Mouse (Mus musculus) heart, embryonic 11.5 days (tissue): ENCODE measurements at regions not wholly inside any gene's neighbourhood (a gene's known extent, or its start where the extent isn't known, plus 50 kb on each side); places are given as distances from the start of the nearest gene placed in this dataset.

ENCODE experiments used
- ATAC-seq: fragments of 200-750 bp; cut with Nextera tagmentation; replicated peaks from 2 replicates; pipeline ENCODE4 v1.8.0; 2017; ENCODE audit warnings: moderate library complexity; ENCODE audit not compliant: insufficient number of reproducible peaks, low FRiP score, low TSS enrichment
- H3K27ac ChIP-seq: fragments of 300-500 bp; sonication (generic); 2 replicates; pipeline ENCODE4 v1.5.1; 2014; ENCODE audit warnings: mild to moderate bottlenecking, low read depth, low read length
- H3K27me3 ChIP-seq: fragments of 300-500 bp; sonication (generic); 2 replicates; pipeline ENCODE4 v1.6.1; 2014; ENCODE audit warnings: mild to moderate bottlenecking, low read length, mixed read lengths; ENCODE audit not compliant: control insufficient read depth, insufficient read depth
- H3K36me3 ChIP-seq: fragments of 300-500 bp; sonication (generic); 2 replicates; pipeline ENCODE4 v1.6.1; 2014; ENCODE audit warnings: mild to moderate bottlenecking, low read length, moderate library complexity, mixed read lengths; ENCODE audit not compliant: control insufficient read depth, insufficient read depth
- H3K4me1 ChIP-seq: fragments of 300-500 bp; sonication (generic); 2 replicates; pipeline ENCODE4 v1.6.1; 2014; ENCODE audit warnings: low read length; ENCODE audit not compliant: control insufficient read depth, insufficient read depth
- H3K4me2 ChIP-seq: fragments of 300-500 bp; sonication (generic); 2 replicates; pipeline ENCODE4 v1.6.1; 2014; ENCODE audit warnings: mild to moderate bottlenecking, moderate library complexity
- H3K4me3 ChIP-seq: fragments of 300-500 bp; sonication (generic); 2 replicates; pipeline ENCODE4 v1.5.1; 2014; ENCODE audit warnings: low read depth, low read length
- H3K9ac ChIP-seq: fragments of 300-500 bp; sonication (generic); 2 replicates; pipeline ENCODE4 v1.6.1; 2014; ENCODE audit warnings: mild to moderate bottlenecking, low read depth, low read length, moderate library complexity
- H3K9me3 ChIP-seq: fragments of 300-500 bp; sonication (generic); replicated peaks from 2 replicates; pipeline ENCODE4 v1.6.1; 2016; ENCODE audit warnings: low read length; ENCODE audit not compliant: control insufficient read depth
- WGBS: fragments of 180-500 bp; shearing (Covaris S2); extraction: QIAGEN DNeasy Blood & Tissue Kit; methylation state at CpG from one replicate; pipeline ENCODE4 v1.1.7; 2014; ENCODE audit not compliant: insufficient replicate concordance; 5-methylcytosine and 5-hydroxymethylcytosine counted together

GRCm38 (mm10) chr3:45645856-45646450 is 267.8 kb downstream of the Pcdh10 start:
- Histone ChIP-seq H3K4me2 (no peak overlapping the region), H3K4me1 (no peaks in the 10 kb centered on the region), H3K4me3 (no peak overlapping the region), H3K27me3 (no peaks in the 10 kb centered on the region), H3K36me3 (no peaks in the 10 kb centered on the region), H3K27ac (no peak overlapping the region), H3K9ac (no peak overlapping the region), H3K9me3 (no peaks in the 10 kb centered on the region)
- ATAC-seq, result no peak
- WGBS, result 79% methylated on average over 6 of the region's 6 CpGs

GRCm38 (mm10) chr3:45649361-45649760 is 271.2 kb downstream of the Pcdh10 start:
- Histone ChIP-seq H3K9ac (no peak overlapping the region), H3K36me3 (no peaks in the 10 kb centered on the region), H3K27me3 (no peaks in the 10 kb centered on the region), H3K4me2 (no peak overlapping the region), H3K27ac (no peak overlapping the region), H3K4me1 (no peaks in the 10 kb centered on the region), H3K4me3 (no peak overlapping the region), H3K9me3 (no peaks in the 10 kb centered on the region)
- ATAC-seq, result no peak

GRCm38 (mm10) chr3:45657023-45657422 is 278.8 kb downstream of the Pcdh10 start:
- Histone ChIP-seq H3K27me3 (no peaks in the 10 kb centered on the region), H3K9me3 (no peaks in the 10 kb centered on the region), H3K4me1 (no peaks in the 10 kb centered on the region), H3K27ac (no peak overlapping the region), H3K4me3 (no peak overlapping the region), H3K9ac (no peak overlapping the region), H3K36me3 (no peaks in the 10 kb centered on the region), H3K4me2 (no peak overlapping the region)
- WGBS, result 86% methylated on average over 5 of the region's 5 CpGs
- ATAC-seq, result no peak

- H3K9me3 ChIP-seq, result no peaks in the 10 kb centered on the region
- H3K36me3 ChIP-seq, result no peaks in the 10 kb centered on the region
- no peaks in the 10 kb centered on the region for H3K4me1 ChIP-seq
- no peak for ATAC-seq
- H3K9ac ChIP-seq, result no peak overlapping the region
- H3K27me3 ChIP-seq, result no peaks in the 10 kb centered on the region
- WGBS, result 65% methylated on average over 2 of the region's 2 CpGs
- no peak overlapping the region for H3K4me3 ChIP-seq
- no peak overlapping the region for H3K4me2 ChIP-seq
- no peak overlapping the region for H3K27ac ChIP-seq
Observed at GRCm38 (mm10) chr3:45658093-45658776, 280.0 kb downstream of the Pcdh10 start.

- no peak overlapping the region for H3K9ac ChIP-seq
- H3K36me3 ChIP-seq, result no peaks in the 10 kb centered on the region
- no peak for ATAC-seq
- no peaks in the 10 kb centered on the region for H3K27me3 ChIP-seq
- no peak overlapping the region for H3K4me2 ChIP-seq
- no peak overlapping the region for H3K27ac ChIP-seq
- no peaks in the 10 kb centered on the region for H3K9me3 ChIP-seq
- no peak overlapping the region for H3K4me3 ChIP-seq
- 80% methylated on average over 1 of the region's 1 CpGs for WGBS
- H3K4me1 ChIP-seq, result no peaks in the 10 kb centered on the region
Observed at GRCm38 (mm10) chr3:45659052-45659451, 280.9 kb downstream of the Pcdh10 start.

- H3K4me1 ChIP-seq, result no peaks in the 10 kb centered on the region
- no peak overlapping the region for H3K9ac ChIP-seq
- no peaks in the 10 kb centered on the region for H3K9me3 ChIP-seq
- no peak for ATAC-seq
- no peak overlapping the region for H3K4me2 ChIP-seq
- no peak overlapping the region for H3K27ac ChIP-seq
- H3K27me3 ChIP-seq, result no peaks in the 10 kb centered on the region
- no peaks in the 10 kb centered on the region for H3K36me3 ChIP-seq
- H3K4me3 ChIP-seq, result no peak overlapping the region
Observed at GRCm38 (mm10) chr3:45670434-45670833, 292.2 kb downstream of the Pcdh10 start.

GRCm38 (mm10) chr3:45677672-45678071 is 299.5 kb downstream of the Pcdh10 start:
- Histone ChIP-seq H3K4me1 (no peaks in the 10 kb centered on the region), H3K36me3 (no peaks in the 10 kb centered on the region), H3K9me3 (no peaks in the 10 kb centered on the region; the same call in 1 of the 2 replicates), H3K27ac (no peak overlapping the region), H3K27me3 (no peaks in the 10 kb centered on the region; the same call in 1 of the 2 replicates), H3K4me2 (no peak overlapping the region), H3K4me3 (no peak overlapping the region), H3K9ac (no peak overlapping the region)
- no peak for ATAC-seq
- 83% methylated on average over 6 of the region's 6 CpGs for WGBS

- no peaks in the 10 kb centered on the region for H3K36me3 ChIP-seq
- H3K4me1 ChIP-seq, result no peaks in the 10 kb centered on the region
- H3K27ac ChIP-seq, result no peak overlapping the region
- no peak for ATAC-seq
- H3K27me3 ChIP-seq, result no peaks in the 10 kb centered on the region; the same call in 1 of the 2 replicates
- H3K9me3 ChIP-seq, result no peaks in the 10 kb centered on the region; the same call in 1 of the 2 replicates
- H3K9ac ChIP-seq, result no peak overlapping the region
- WGBS, result 6% methylated on average over 12 of the region's 12 CpGs
- peak overlapping the region; percentile 47 for H3K4me2 ChIP-seq
- peak overlapping the region; percentile 27; the same call in 1 of the 2 replicates for H3K4me3 ChIP-seq
Observed at GRCm38 (mm10) chr3:45681410-45681809, 303.2 kb downstream of the Pcdh10 start.

GRCm38 (mm10) chr3:45707891-45708290 is 329.7 kb downstream of the Pcdh10 start:
- Histone ChIP-seq H3K27ac (no peak overlapping the region), H3K4me3 (no peak overlapping the region), H3K4me2 (no peak overlapping the region), H3K4me1 (no peaks in the 10 kb centered on the region), H3K9me3 (no peaks in the 10 kb centered on the region), H3K27me3 (no peaks in the 10 kb centered on the region), H3K36me3 (no peaks in the 10 kb centered on the region), H3K9ac (no peak overlapping the region)
- ATAC-seq, result no peak
- 66% methylated on average over 1 of the region's 1 CpGs for WGBS
